Mouse (Mus musculus): ENCODE results near the gene Aldh16a1.

GRCm38 (mm10) chr7:45168656-45169055, 14.3 kb upstream of the Aldh16a1 start:
- TF ChIP-seq CTCF (IDR thresholded peaks at IDR 0.05) (no peak), EP300 (IDR thresholded peaks at IDR 0.05) (no peak)
